In genomic region chr12:69986241-69986762, GRCm38 (mm10) we compare ENCODE assay signal across 8 mouse cellular contexts. TPM values are rescaled to one million over a fixed set of nuclear protein-coding genes. Genes with fewer than 3 reads are reported as not detected.
DNase-seq lines count a peak whose midpoint lies in the region; ATAC-seq and TF ChIP-seq lines count a peak whose summit lies in the region.

No protein-coding gene starts in this region.

- peak overlapping the region; percentile 86 for H3ac ChIP-seq in myocyte (ENCODE audit: control insufficient read depth, insufficient read length)

- peaks cover 28% of the 10 kb centered on the region for H3K36me3 ChIP-seq in forebrain, embryonic 13.5 days (ENCODE audit: poor library complexity, severe bottlenecking)
- H3K36me3 ChIP-seq in liver, embryonic 13.5 days = peaks cover 29% of the 10 kb centered on the region
- H3K36me3 ChIP-seq in myocyte (ENCODE audit: control insufficient read depth, insufficient read depth) = peaks cover 33% of the 10 kb centered on the region

- H3K4me3 ChIP-seq in forebrain, embryonic 13.5 days = peak overlapping the region; percentile 82
- peak overlapping the region; percentile 92 for H3K4me3 ChIP-seq in liver, embryonic 13.5 days (replicated peaks)
- H3K4me3 ChIP-seq in myocyte = peak overlapping the region; percentile 67

- peaks cover 19% of the 10 kb centered on the region for H3K4me1 ChIP-seq in forebrain, embryonic 13.5 days
- peaks cover 42% of the 10 kb centered on the region for H3K4me1 ChIP-seq in liver, embryonic 13.5 days (replicated peaks)

- ATAC-seq in forebrain, embryonic 13.5 days = peak; percentile 66
- ATAC-seq in liver, embryonic 13.5 days (ENCODE audit: low read depth) = peak; percentile 60

- H3K27ac ChIP-seq in forebrain, embryonic 13.5 days = peak overlapping the region; percentile 80
- peak overlapping the region; percentile 90 for H3K27ac ChIP-seq in liver, embryonic 13.5 days

- H3K79me2 ChIP-seq in myocyte (ENCODE audit: control insufficient read depth, insufficient read depth) = peaks cover 53% of the 10 kb centered on the region

- peak overlapping the region; percentile 80 for H3K4me2 ChIP-seq in forebrain, embryonic 13.5 days
- peak overlapping the region; percentile 81 for H3K4me2 ChIP-seq in liver, embryonic 13.5 days
- H3K4me2 ChIP-seq in myocyte (ENCODE audit: low read depth) = peak overlapping the region; percentile 89

- TF ChIP-seq POLR2A in myocyte (IDR thresholded peaks at IDR 0.05; ENCODE audit: insufficient read length, low read depth) = peak; percentile 41

- no peaks in the 10 kb centered on the region for H3K27me3 ChIP-seq in forebrain, embryonic 13.5 days
- no peaks in the 10 kb centered on the region for H3K27me3 ChIP-seq in liver, embryonic 13.5 days
- no peaks in the 10 kb centered on the region for H3K27me3 ChIP-seq in myocyte (ENCODE audit: control insufficient read depth, insufficient read depth, insufficient read length)

- 0% methylated on average over 23 of the region's 36 CpGs for WGBS in forebrain, embryonic 13.5 days
- 0% methylated on average over 35 of the region's 36 CpGs for WGBS in liver, embryonic 13.5 days (ENCODE audit: insufficient replicate concordance)

- peak overlapping the region; percentile 85 for H3K9ac ChIP-seq in forebrain, embryonic 13.5 days
- H3K9ac ChIP-seq in liver, embryonic 13.5 days = peak overlapping the region; percentile 97

- DNase-seq in spleen, postnatal 36 days (ENCODE audit: low spot score in 2 of 2) = peak; percentile 14 to 25
- DNase-seq in spleen, postnatal 14 days (ENCODE audit: low spot score in 2 of 2) = no peak
- peak; percentile 42 to 54 for DNase-seq in adrenal gland, postnatal 36 days
- peak; percentile 53 for DNase-seq in induced T-regulatory cell, adult 2 months (ENCODE audit: low read depth)
- no peak for DNase-seq in liver, embryonic 13.5 days
- DNase-seq in natural killer cell, adult 2 months (ENCODE audit: low spot score in 2 of 2) = no peak

- no peaks in the 10 kb centered on the region for H3K9me3 ChIP-seq in forebrain, embryonic 13.5 days (replicated peaks)
- H3K9me3 ChIP-seq in liver, embryonic 13.5 days (replicated peaks) = no peaks in the 10 kb centered on the region

TF ChIP-seq in myocyte, 11 proteins besides CTCF, POLR2A, EP300 and RAD21:
- TF ChIP-seq USF1 (IDR thresholded peaks at IDR 0.05; ENCODE audit: low read depth) (no peak), MYOD1 (IDR thresholded peaks at IDR 0.05; ENCODE audit: control insufficient read depth in 1 of 3, insufficient read length in 2 of 3, low read depth in 2 of 3) (peak in 1 of 3 experiments; percentile 1), TCF12 (IDR thresholded peaks at IDR 0.05; ENCODE audit: insufficient read depth, poor library complexity, severe bottlenecking) (no peak)

RNA-seq across cellular contexts. Expression of gene Sav1, which starts 0.5 kb away (rescaled TPM):
- total RNA-seq in adrenal gland, postnatal 36 days (2021) = 10 to 100 TPM; 47.0 to 57.7 TPM
- 1.1 and 1.5 TPM in 2 replicates for polyA plus RNA-seq in forebrain, embryonic 13.5 days (2015; fragmentation: Nextera tagmentation; extraction: Ambion mirVana)
- polyA plus RNA-seq in liver, embryonic 13.5 days (2015; fragmentation: Nextera tagmentation; extraction: Ambion mirVana) = 4.1 and 4.5 TPM in 2 replicates
- polyA plus RNA-seq in myocyte (2012; fragmentation: generic; extraction: Trizol) = 23.2 TPM

Comparison
In these comparisons a context has a peak if more than half of its experiments do, and no peak if none do; other contexts are left out.
1. DNase-seq: peak in spleen, postnatal 36 days (2 of 2), adrenal gland, postnatal 36 days (2 of 2) and induced T-regulatory cell, adult 2 months (single experiment); none in spleen, postnatal 14 days (0 of 2), liver, embryonic 13.5 days (single experiment) and natural killer cell, adult 2 months (0 of 2).
2. Peak in every context shown above with its lines, with median percentiles within 50 percentile points of each other: H3K4me2 ChIP-seq and H3K4me3 ChIP-seq.